Mouse (Mus musculus) lung, postnatal 0 days (tissue): ENCODE results near the gene Ly6g6c.

Source experiments
- CTCF ChIP-seq: IDR thresholded peaks from 2 replicates; pipeline ENCODE4 v1.5.1; 2016; ENCODE audit warnings: antibody characterized with exemption, mild to moderate bottlenecking
- EP300 ChIP-seq: IDR thresholded peaks from 2 replicates; pipeline ENCODE4 v1.6.1; 2016; ENCODE audit warnings: antibody characterized with exemption, mild to moderate bottlenecking, control low read depth

GRCm38 (mm10) chr17:35074097-35074496 lies 8.9 kb downstream of the Ly6g6c start:
- TF ChIP-seq EP300, result no peak
- no peak for TF ChIP-seq CTCF
